Mouse (Mus musculus) lung, embryonic 14.5 days (tissue): ENCODE results near the gene Gm10639. TPM values are rescaled to one million over a fixed set of nuclear protein-coding genes. Genes with fewer than 3 reads are reported as not detected.
"Not testable (repeated sequence)": the region's sequence is repeated elsewhere in the genome, so short reads cannot be mapped to it uniquely, and the experiment has no call there.

ENCODE experiments used
- ATAC-seq: fragments of 200-750 bp; cut with Nextera tagmentation; 2 replicates; pipeline ENCODE4 v1.8.0; 2017; ENCODE audit warnings: mild to moderate bottlenecking, moderate TSS enrichment, moderate library complexity; ENCODE audit not compliant: insufficient read depth
- DNase-seq: peaks from one replicate; pipeline ENCODE4 v3.0.0-alpha.2; 2015
- H3K27ac ChIP-seq: fragments of 300-500 bp; sonication (generic); 2 replicates; pipeline ENCODE4 v1.5.1; 2014; ENCODE audit warnings: low read depth, mild to moderate bottlenecking, moderate library complexity
- H3K27me3 ChIP-seq: fragments of 300-500 bp; sonication (generic); 2 replicates; pipeline ENCODE4 v1.6.1; 2014; ENCODE audit warnings: low read length, control low read depth; ENCODE audit not compliant: insufficient read depth
- H3K36me3 ChIP-seq: fragments of 300-500 bp; sonication (generic); 2 replicates; pipeline ENCODE4 v1.6.1; 2014; ENCODE audit warnings: control low read depth; ENCODE audit not compliant: insufficient read depth
- H3K4me1 ChIP-seq: fragments of 300-500 bp; sonication (generic); 2 replicates; pipeline ENCODE4 v1.6.1; 2014; ENCODE audit warnings: antibody characterized with exemption, control low read depth; ENCODE audit not compliant: insufficient read depth
- H3K4me2 ChIP-seq: fragments of 300-500 bp; sonication (generic); 2 replicates; pipeline ENCODE4 v1.6.1; 2014; ENCODE audit warnings: mild to moderate bottlenecking
- H3K4me3 ChIP-seq: fragments of 300-500 bp; sonication (generic); 2 replicates; pipeline ENCODE4 v1.5.1; 2014; ENCODE audit warnings: low read depth, low read length
- H3K9ac ChIP-seq: fragments of 300-500 bp; sonication (generic); 2 replicates; pipeline ENCODE4 v1.6.1; 2014
- H3K9me3 ChIP-seq: fragments of 300-500 bp; sonication (generic); 2 replicates; pipeline ENCODE4 v1.6.1; 2016; ENCODE audit warnings: low read depth, low read length, control low read depth
- CTCF ChIP-seq: IDR thresholded peaks from 2 replicates; pipeline ENCODE4 v1.5.1; 2016; ENCODE audit warnings: antibody characterized with exemption, low read depth
- WGBS: fragments of 180-500 bp; shearing (Covaris S2); extraction: QIAGEN DNeasy Blood & Tissue Kit; methylation state at CpG from one replicate; pipeline ENCODE4 v1.1.7; 2014; 5-methylcytosine and 5-hydroxymethylcytosine counted together
- polyA plus RNA-seq: library from polyadenylated mRNA; unstranded; fragments of >200 nt; fragmentation: Nextera tagmentation; extraction: Ambion mirVana; gene quantifications from 2 replicates; pipeline ENCODE4 v1.2.1, GENCODE M21; 2014

Gm10639 gene
- polyA plus RNA-seq = not detected in 2 replicates

- not testable (repeated sequence) for H3K36me3 ChIP-seq, ATAC-seq, H3K27me3 ChIP-seq, H3K4me3 ChIP-seq, H3K27ac ChIP-seq, DNase-seq, H3K9me3 ChIP-seq, H3K9ac ChIP-seq, H3K4me1 ChIP-seq, H3K4me2 ChIP-seq
- 70% methylated on average over 3 of the region's 3 CpGs for WGBS
Measured at GRCm38 (mm10) chr9:78289723-78290122, at the start of gene Gm10639. Gm10639 (plus strand) TSS chr9:78289923.

DNA sequence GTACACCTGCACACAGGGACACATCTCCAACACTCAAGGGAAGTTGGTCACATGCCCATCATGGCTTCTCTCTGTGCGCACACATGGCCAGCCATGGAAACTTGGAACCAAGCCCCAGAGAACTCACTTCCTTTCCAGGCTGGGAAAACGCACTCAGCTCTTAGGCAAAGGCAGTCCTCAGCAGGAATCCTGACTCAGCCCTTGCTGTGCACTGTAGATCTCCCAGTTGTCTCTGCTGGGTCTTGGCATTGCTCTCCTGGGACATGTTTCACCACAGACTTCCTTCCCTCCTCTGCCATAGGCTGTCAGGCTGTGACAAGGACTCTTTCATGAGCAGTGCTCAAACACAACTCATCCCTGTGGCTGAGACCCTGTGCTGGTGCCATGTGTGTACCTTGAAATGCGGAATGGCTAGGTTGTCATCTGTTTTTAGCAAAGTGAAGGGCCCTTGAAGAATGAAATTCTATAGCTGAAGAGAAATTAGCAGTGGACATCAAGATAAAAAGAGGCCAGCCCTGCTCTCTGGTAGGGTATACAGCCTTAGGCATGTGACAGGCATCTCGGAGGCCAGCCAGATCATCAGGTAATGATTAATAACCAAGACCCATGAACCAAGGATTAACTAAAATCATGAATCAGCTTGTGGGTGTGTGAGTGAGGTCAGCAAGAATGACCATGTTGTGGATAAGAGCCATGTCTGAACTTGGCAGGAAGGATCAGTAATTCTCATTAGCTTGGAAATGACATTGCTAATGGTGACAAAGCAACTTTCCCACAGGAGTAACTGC, 33.8 kb upstream of the Gm10639 start:
- ATAC-seq, H3K9ac ChIP-seq, H3K27ac ChIP-seq, H3K4me1 ChIP-seq, H3K36me3 ChIP-seq, H3K27me3 ChIP-seq, H3K9me3 ChIP-seq, H3K4me3 ChIP-seq, H3K4me2 ChIP-seq: not testable (repeated sequence)
- WGBS = 60% methylated on average over 4 of the region's 4 CpGs
- DNase-seq = peak; percentile 3

- not testable (repeated sequence) for H3K9ac ChIP-seq, H3K4me2 ChIP-seq, H3K4me1 ChIP-seq, H3K36me3 ChIP-seq, ATAC-seq, H3K27ac ChIP-seq, DNase-seq, H3K4me3 ChIP-seq, H3K27me3 ChIP-seq, H3K9me3 ChIP-seq
- WGBS = 74% methylated on average over 1 of the region's 3 CpGs
Measured at GRCm38 (mm10) chr9:78256914-78257313, 32.8 kb upstream of the Gm10639 start, which contains the start of gene Gm3776. Gm3776 (plus strand) TSS chr9:78257129.

GRCm38 (mm10) chr9:78259688-78260087, 30.0 kb upstream of the Gm10639 start:
- TF ChIP-seq CTCF = peak; percentile 45
- not testable (repeated sequence) for H3K4me3 ChIP-seq
- WGBS = 0% methylated on average over 1 of the region's 6 CpGs

GRCm38 (mm10) chr9:78270945-78271344, 18.8 kb upstream of the Gm10639 start:
- not testable (repeated sequence) for H3K9ac ChIP-seq, H3K9me3 ChIP-seq, DNase-seq, H3K36me3 ChIP-seq, H3K27ac ChIP-seq, H3K4me3 ChIP-seq, H3K4me2 ChIP-seq, H3K4me1 ChIP-seq, H3K27me3 ChIP-seq, ATAC-seq
- 72% methylated on average over 3 of the region's 3 CpGs for WGBS

More at GRCm38 (mm10) chr9:78259688-78260087, 30.0 kb upstream of the Gm10639 start:
- H3K27me3 ChIP-seq, H3K9ac ChIP-seq, H3K4me2 ChIP-seq, H3K36me3 ChIP-seq, H3K9me3 ChIP-seq, H3K4me1 ChIP-seq, DNase-seq, H3K27ac ChIP-seq: not testable (repeated sequence)
- ATAC-seq = peak; percentile 65; the same call in 1 of the 2 replicates

DNA sequence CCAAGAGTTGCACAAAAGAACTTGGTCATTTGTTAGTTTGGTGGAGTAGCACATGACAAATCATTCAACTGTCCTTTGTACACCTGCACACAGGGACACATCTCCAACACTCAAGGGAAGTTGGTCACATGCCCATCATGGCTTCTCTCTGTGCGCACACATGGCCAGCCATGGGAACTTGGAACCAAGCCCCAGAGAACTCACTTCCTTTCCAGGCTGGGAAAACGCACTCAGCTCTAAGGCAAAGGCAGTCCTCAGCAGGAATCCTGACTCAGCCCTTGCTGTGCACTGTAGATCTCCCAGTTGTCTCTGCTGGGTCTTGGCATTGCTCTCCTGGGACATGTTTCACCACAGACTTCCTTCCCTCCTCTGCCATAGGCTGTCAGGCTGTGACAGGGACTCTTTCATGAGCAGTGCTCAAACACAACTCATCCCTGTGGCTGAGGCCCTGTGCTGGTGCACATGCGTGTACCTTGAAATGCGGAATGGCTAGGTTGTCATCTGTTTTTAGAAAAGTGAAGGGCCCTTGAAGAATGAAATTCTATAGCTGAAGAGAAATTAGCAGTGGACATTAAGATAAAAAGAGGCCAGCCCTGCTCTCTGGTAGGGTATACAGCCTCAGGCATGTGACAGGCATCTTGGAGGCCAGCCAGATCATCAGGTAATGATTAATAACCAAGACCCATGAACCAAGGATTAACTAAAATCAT, 7.6 kb upstream of the Gm10639 start:
- not testable (repeated sequence) for H3K9ac ChIP-seq, H3K4me1 ChIP-seq, H3K9me3 ChIP-seq, H3K36me3 ChIP-seq, H3K27me3 ChIP-seq, H3K4me3 ChIP-seq, H3K27ac ChIP-seq, H3K4me2 ChIP-seq
- 62% methylated on average over 3 of the region's 4 CpGs for WGBS
- DNase-seq (peak; percentile 25), ATAC-seq (peak; percentile 60; the same call in 1 of the 2 replicates)

- WGBS = 46% methylated on average over 1 of the region's 1 CpGs
- H3K4me3 ChIP-seq, H3K9ac ChIP-seq, H3K36me3 ChIP-seq, H3K27ac ChIP-seq, ATAC-seq, H3K9me3 ChIP-seq, H3K4me2 ChIP-seq, H3K27me3 ChIP-seq, DNase-seq, H3K4me1 ChIP-seq: not testable (repeated sequence)
Measured at GRCm38 (mm10) chr9:78289063-78289462, 660 bp upstream of the Gm10639 start.

- not testable (repeated sequence) for H3K4me1 ChIP-seq, H3K36me3 ChIP-seq, H3K9me3 ChIP-seq, H3K4me3 ChIP-seq, H3K9ac ChIP-seq, H3K4me2 ChIP-seq, H3K27me3 ChIP-seq, DNase-seq, H3K27ac ChIP-seq
- WGBS = 45% methylated on average over 8 of the region's 8 CpGs
- peak; percentile 84 for ATAC-seq
Measured at GRCm38 (mm10) chr9:78292462-78292861, 2.7 kb downstream of the Gm10639 start.

DNA sequence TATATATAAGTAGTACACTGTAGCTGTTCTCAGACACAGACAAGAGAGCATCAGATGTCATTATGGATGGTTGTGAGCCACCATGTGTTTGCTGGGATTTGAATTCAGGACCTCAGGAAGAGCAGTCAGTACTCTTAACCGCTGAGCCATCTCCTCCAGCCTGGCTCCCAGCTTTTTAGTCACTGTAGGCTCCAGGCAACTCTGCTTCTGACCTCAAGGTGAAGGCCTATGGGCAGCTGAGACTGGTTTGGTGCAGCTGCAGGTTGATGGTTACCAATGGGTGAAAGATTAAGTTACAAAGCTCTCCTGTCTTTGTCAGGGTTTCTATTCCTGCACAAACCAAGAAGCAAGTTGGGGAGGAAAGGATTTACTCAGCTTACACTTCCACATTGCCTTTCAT, 4.0 kb downstream of the Gm10639 start:
- ATAC-seq, DNase-seq: not testable (repeated sequence)

GRCm38 (mm10) chr9:78294781-78295180, 5.1 kb downstream of the Gm10639 start:
- H3K4me2 ChIP-seq, H3K9ac ChIP-seq, H3K4me1 ChIP-seq, DNase-seq, H3K4me3 ChIP-seq, H3K9me3 ChIP-seq, H3K27me3 ChIP-seq, H3K36me3 ChIP-seq, ATAC-seq, H3K27ac ChIP-seq: not testable (repeated sequence)
- WGBS = 73% methylated on average over 5 of the region's 7 CpGs

More for the DNA sequence above, 4.0 kb downstream of the Gm10639 start:
- H3K9ac ChIP-seq, H3K36me3 ChIP-seq, H3K4me2 ChIP-seq, H3K9me3 ChIP-seq, H3K4me3 ChIP-seq, H3K4me1 ChIP-seq, H3K27me3 ChIP-seq, H3K27ac ChIP-seq: not testable (repeated sequence)
- 78% methylated on average over 1 of the region's 1 CpGs for WGBS
